ENCODE assay signal across 8 mouse cellular contexts in the genomic region with DNA sequence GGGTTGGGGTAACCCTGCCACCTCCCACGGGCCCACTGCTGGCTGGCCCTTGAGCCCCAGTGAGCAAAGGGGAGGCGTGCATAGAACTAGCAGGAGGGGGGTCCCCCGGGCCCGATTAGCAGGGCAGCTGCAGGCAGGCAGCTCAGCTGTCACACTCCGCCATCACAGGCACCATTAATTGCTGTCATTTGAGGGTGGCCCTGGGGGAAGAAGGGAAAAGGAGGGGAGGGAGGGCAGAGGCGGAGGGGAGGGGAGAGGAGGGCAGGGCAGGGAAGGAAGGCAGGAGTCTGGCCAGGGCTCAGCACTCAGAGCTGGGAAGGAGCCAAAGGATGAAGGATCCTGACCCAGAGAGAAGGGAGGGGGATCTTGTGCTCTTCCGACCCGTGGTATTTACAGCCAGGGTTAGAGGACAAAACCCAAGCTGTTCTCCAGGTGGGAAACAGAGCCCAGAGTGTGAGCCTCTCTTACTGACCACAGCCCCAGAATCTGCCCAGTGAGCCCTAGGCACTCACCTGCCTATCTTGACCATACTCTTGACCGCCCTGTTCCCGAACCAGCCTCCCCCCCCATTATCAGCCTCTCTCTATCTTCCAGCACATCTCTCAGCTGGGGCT. TPM values are rescaled to one million over a fixed set of nuclear protein-coding genes. Genes with fewer than 3 reads are reported as not detected.
DNase-seq lines count a peak whose midpoint lies in the region; ATAC-seq and TF ChIP-seq lines count a peak whose summit lies in the region.

No protein-coding gene starts in this region.

- H3K36me3 ChIP-seq in heart, adult 2 months (ENCODE audit: control insufficient read depth, insufficient read depth, low read length): no peaks in the 10 kb centered on the region
- no peaks in the 10 kb centered on the region for H3K36me3 ChIP-seq in embryonic facial prominence, embryonic 12.5 days
- no peaks in the 10 kb centered on the region for H3K36me3 ChIP-seq in hindbrain, postnatal 0 days (ENCODE audit: insufficient read depth, low read length)
- no peaks in the 10 kb centered on the region for H3K36me3 ChIP-seq in midbrain, embryonic 12.5 days

- H3K79me2 ChIP-seq in heart, adult 2 months (replicated peaks; ENCODE audit: control insufficient read depth, insufficient read depth, low read length): peaks cover 13% of the 10 kb centered on the region

- no peak for DNase-seq in heart, adult 2 months
- DNase-seq in heart, adult 8-10 months (ENCODE audit: low spot score): no peak
- DNase-seq in hindbrain, postnatal 0 days (ENCODE audit: low spot score): peak; percentile 77
- no peak for DNase-seq in c-Kit-positive CD71-positive TER-119-positive erythroid progenitor cells, embryonic 14.5 days (ENCODE audit: low spot score)
- DNase-seq in layer of hippocampus, postnatal 25 days (ENCODE audit: extremely low spot score in 1 of 2, low spot score in 1 of 2): no peak
- no peak for DNase-seq in thymus, postnatal 0 days (ENCODE audit: low spot score)

- peak overlapping the region; percentile 34 for H3K4me2 ChIP-seq in embryonic facial prominence, embryonic 12.5 days (replicated peaks)
- 0 out of 2 replicates have a peak overlapping the region, but pooled peaks have one; percentile 11 for H3K4me2 ChIP-seq in hindbrain, postnatal 0 days (ENCODE audit: low read depth, low read length)
- H3K4me2 ChIP-seq in midbrain, embryonic 12.5 days (replicated peaks): peak overlapping the region; percentile 36

- ATAC-seq in embryonic facial prominence, embryonic 12.5 days (ENCODE audit: insufficient number of reproducible peaks, insufficient read depth, low FRiP score, low TSS enrichment): 0 out of 2 replicates have a peak, but pooled peaks have one; percentile 17
- peak; percentile 14; the same call in 1 of the 2 replicates for ATAC-seq in hindbrain, postnatal 0 days
- ATAC-seq in midbrain, embryonic 12.5 days (ENCODE audit: low FRiP score, low read depth): peak; percentile 75

- TF ChIP-seq CTCF in heart, adult 2 months (IDR thresholded peaks at IDR 0.05): no peak
- no peak for TF ChIP-seq CTCF in hindbrain, postnatal 0 days (IDR thresholded peaks at IDR 0.05; ENCODE audit: low read depth)

- 27% methylated on average over 10 of the region's 10 CpGs for WGBS in heart, adult 2 months
- 16% methylated on average over 10 of the region's 10 CpGs for WGBS in embryonic facial prominence, embryonic 12.5 days
- 16% methylated on average over 10 of the region's 10 CpGs for WGBS in hindbrain, postnatal 0 days
- 22% methylated on average over 10 of the region's 10 CpGs for WGBS in midbrain, embryonic 12.5 days

- H3K9me3 ChIP-seq in embryonic facial prominence, embryonic 12.5 days: no peaks in the 10 kb centered on the region
- no peaks in the 10 kb centered on the region for H3K9me3 ChIP-seq in hindbrain, postnatal 0 days (ENCODE audit: low read length)
- H3K9me3 ChIP-seq in midbrain, embryonic 12.5 days: no peaks in the 10 kb centered on the region

- no peaks in the 10 kb centered on the region for H3K27me3 ChIP-seq in heart, adult 2 months (ENCODE audit: control insufficient read depth, insufficient read depth, low read length)
- H3K27me3 ChIP-seq in embryonic facial prominence, embryonic 12.5 days: no peaks in the 10 kb centered on the region
- no peaks in the 10 kb centered on the region for H3K27me3 ChIP-seq in hindbrain, postnatal 0 days (ENCODE audit: insufficient read depth, low read length)
- no peaks in the 10 kb centered on the region for H3K27me3 ChIP-seq in midbrain, embryonic 12.5 days

- H3K27ac ChIP-seq in heart, adult 2 months: no peak overlapping the region; the same call in 1 of the 2 replicates
- peak overlapping the region; percentile 90 for H3K27ac ChIP-seq in embryonic facial prominence, embryonic 12.5 days
- H3K27ac ChIP-seq in hindbrain, postnatal 0 days: peak overlapping the region; percentile 80; the same call in 1 of the 2 replicates
- H3K27ac ChIP-seq in midbrain, embryonic 12.5 days (replicated peaks): peak overlapping the region; percentile 94

- 0 out of 2 replicates have a peak, but pooled peaks have one; percentile 16 for TF ChIP-seq EP300 in heart, adult 2 months (IDR thresholded peaks at IDR 0.05; ENCODE audit: insufficient read depth, low read depth, low read length)

- intact Hi-C loops in heart, adult 2 months (cut with DNase I): no loop called here

- H3K4me3 ChIP-seq in heart, adult 2 months: no peak overlapping the region
- H3K4me3 ChIP-seq in embryonic facial prominence, embryonic 12.5 days: no peak overlapping the region
- H3K4me3 ChIP-seq in hindbrain, postnatal 0 days (ENCODE audit: low read length): no peak overlapping the region
- no peak overlapping the region for H3K4me3 ChIP-seq in midbrain, embryonic 12.5 days

- no peak for TF ChIP-seq POLR2A in heart, adult 2 months (IDR thresholded peaks at IDR 0.05; ENCODE audit: insufficient read depth, low read depth, low read length)

- peak overlapping the region; percentile 3; the same call in 1 of the 2 replicates for H3K9ac ChIP-seq in heart, adult 2 months (ENCODE audit: low read depth, low read length)
- H3K9ac ChIP-seq in embryonic facial prominence, embryonic 12.5 days: no peak overlapping the region
- no peak overlapping the region; the same call in none of the 2 replicates for H3K9ac ChIP-seq in hindbrain, postnatal 0 days (replicated peaks; ENCODE audit: low read length)
- peak overlapping the region; percentile 37; the same call in 1 of the 2 replicates for H3K9ac ChIP-seq in midbrain, embryonic 12.5 days (replicated peaks)

- peaks cover 42% of the 10 kb centered on the region for H3K4me1 ChIP-seq in heart, adult 2 months (ENCODE audit: control insufficient read depth, insufficient read depth, low read length)
- H3K4me1 ChIP-seq in embryonic facial prominence, embryonic 12.5 days: peaks cover 71% of the 10 kb centered on the region
- peaks cover 74% of the 10 kb centered on the region for H3K4me1 ChIP-seq in hindbrain, postnatal 0 days (ENCODE audit: insufficient read depth, low read length)
- H3K4me1 ChIP-seq in midbrain, embryonic 12.5 days: peaks cover 89% of the 10 kb centered on the region

RNA-seq across cellular contexts. Expression of gene Ncor2, which starts 28.0 kb away (rescaled TPM):
- 10 to 100 TPM; 73.5 to 77.5 TPM for total RNA-seq in heart, adult 2 months (2021)
- polyA plus RNA-seq in heart, adult 2 months (2012; rRNA removed): 27.9 and 39.1 TPM in 2 replicates
- total RNA-seq in heart, adult 8-10 months (2022): 10 to 100 TPM; 81.6 to 92.4 (median 84.5) TPM
- polyA plus RNA-seq in embryonic facial prominence, embryonic 12.5 days (2016; fragmentation: Nextera tagmentation; extraction: Ambion mirVana): 31.6 and 33.4 TPM in 2 replicates
- total RNA-seq in hindbrain, postnatal 0 days (2014; rRNA removed): 35.4 and 37.5 TPM in 2 replicates
- 20.9 and 22.7 TPM in 2 replicates for polyA plus RNA-seq in hindbrain, postnatal 0 days (2015; fragmentation: Nextera tagmentation; extraction: Ambion mirVana)
- polyA plus RNA-seq in midbrain, embryonic 12.5 days (2016; fragmentation: Nextera tagmentation; extraction: Ambion mirVana): 24.5 and 25.1 TPM in 2 replicates
- 100 to 1,000 TPM; 229 to 297 TPM for total RNA-seq in layer of hippocampus, postnatal 25 days (2021)
- 14.3 and 19.8 TPM in 2 replicates for polyA plus RNA-seq in thymus, postnatal 0 days (2015; fragmentation: Nextera tagmentation; extraction: Ambion mirVana)

Comparison
In these comparisons a context has a peak if more than half of its experiments do, and no peak if none do; other contexts are left out.
1. H3K9ac ChIP-seq: peak in heart, adult 2 months (single experiment) and midbrain, embryonic 12.5 days (single experiment); none in embryonic facial prominence, embryonic 12.5 days (single experiment) and hindbrain, postnatal 0 days (single experiment).
2. ATAC-seq: peak in every context shown above with its lines; median percentile 75 in midbrain, embryonic 12.5 days; 17 in embryonic facial prominence, embryonic 12.5 days; 14 in hindbrain, postnatal 0 days.
3. Peak in every context shown above with its lines, with median percentiles within 50 percentile points of each other: H3K4me2 ChIP-seq.